Mouse (Mus musculus) embryonic facial prominence, embryonic 10.5 days (tissue): ENCODE results near the gene Gar1. TPM values are rescaled to one million over a fixed set of nuclear protein-coding genes. Genes with fewer than 3 reads are reported as not detected.

Experiments used
- DNase-seq: peaks from one replicate; pipeline ENCODE4 v3.0.0-alpha.2; 2017; ENCODE audit warnings: low spot score
- H3K27ac ChIP-seq: fragments of 300-500 bp; sonication (generic); replicated peaks from 2 replicates; pipeline ENCODE4 v1.5.1; 2016; ENCODE audit warnings: mild to moderate bottlenecking
- H3K27me3 ChIP-seq: fragments of 300-500 bp; sonication (generic); replicated peaks from 2 replicates; pipeline ENCODE4 v1.6.1; 2016; ENCODE audit warnings: low read depth, mild to moderate bottlenecking; ENCODE audit not compliant: poor library complexity, severe bottlenecking
- H3K36me3 ChIP-seq: fragments of 300-500 bp; sonication (generic); replicated peaks from 2 replicates; pipeline ENCODE4 v1.6.1; 2016; ENCODE audit warnings: mild to moderate bottlenecking, moderate library complexity
- H3K4me1 ChIP-seq: fragments of 300-500 bp; sonication (generic); 2 replicates; pipeline ENCODE4 v1.6.1; 2016
- H3K4me3 ChIP-seq: fragments of 300-500 bp; sonication (generic); 2 replicates; pipeline ENCODE4 v1.5.1; 2016; ENCODE audit warnings: mild to moderate bottlenecking, moderate library complexity
- H3K9me3 ChIP-seq: fragments of 300-500 bp; sonication (generic); 2 replicates; pipeline ENCODE4 v1.6.1; 2016; ENCODE audit warnings: mild to moderate bottlenecking
- WGBS: fragments of 180-500 bp; shearing (Covaris S2); methylation state at CpG from one replicate; pipeline ENCODE4 v1.1.7; 2016; 5-methylcytosine and 5-hydroxymethylcytosine counted together
- polyA plus RNA-seq: library from polyadenylated mRNA; unstranded; fragments of >200 nt; fragmentation: Nextera tagmentation; extraction: Ambion mirVana; gene quantifications from 2 replicates; pipeline ENCODE4 v1.2.1, GENCODE M21; 2016

Gar1 gene
- polyA plus RNA-seq, 1 experiment from 2014 or later = 109 TPM

DNA sequence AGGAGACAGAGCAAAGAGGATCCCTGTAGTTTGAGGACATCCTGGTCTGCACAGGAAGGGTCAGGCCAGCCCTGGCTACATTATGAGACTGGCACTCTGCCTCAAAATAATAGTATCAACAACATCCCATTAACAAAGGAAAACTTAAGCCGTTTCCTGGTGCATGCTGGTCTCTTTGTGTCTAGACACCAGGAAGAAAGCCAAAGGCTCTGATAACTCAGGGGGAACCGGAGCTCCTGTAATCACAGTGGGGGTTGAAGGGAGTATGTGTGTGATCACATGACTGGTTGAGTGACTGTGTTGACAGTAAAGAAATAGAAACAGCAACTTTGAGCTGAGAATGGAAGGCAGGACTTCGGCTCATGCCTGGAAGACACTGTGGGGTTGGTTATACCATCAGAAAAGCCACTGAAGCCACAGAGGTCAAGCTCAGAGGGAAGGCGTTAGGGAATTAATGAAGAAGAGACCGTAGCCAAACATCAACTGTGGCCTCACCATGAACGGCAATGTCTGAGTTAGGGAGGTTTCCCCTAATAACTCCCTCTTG, 4.3 kb upstream of the Gar1 start, which contains the start of gene Cfi:
Gene Cfi (plus strand): TSS at position 497 of the 547 bp plus-strand sequence.
- 72% methylated on average over 6 of the region's 6 CpGs for WGBS
- Histone ChIP-seq H3K4me1 (peaks cover 5% of the 10 kb centered on the region; the same call in 1 of the 2 replicates), H3K27ac (no peak within 1 kb of the TSS), H3K36me3 (no peaks in the 10 kb centered on the region), H3K4me3 (no peak within 1 kb of the TSS; the same call in 1 of the 2 replicates), H3K9me3 (no peaks in the 10 kb centered on the region), H3K27me3 (no peaks in the 10 kb centered on the region)
- no peak for DNase-seq

DNA sequence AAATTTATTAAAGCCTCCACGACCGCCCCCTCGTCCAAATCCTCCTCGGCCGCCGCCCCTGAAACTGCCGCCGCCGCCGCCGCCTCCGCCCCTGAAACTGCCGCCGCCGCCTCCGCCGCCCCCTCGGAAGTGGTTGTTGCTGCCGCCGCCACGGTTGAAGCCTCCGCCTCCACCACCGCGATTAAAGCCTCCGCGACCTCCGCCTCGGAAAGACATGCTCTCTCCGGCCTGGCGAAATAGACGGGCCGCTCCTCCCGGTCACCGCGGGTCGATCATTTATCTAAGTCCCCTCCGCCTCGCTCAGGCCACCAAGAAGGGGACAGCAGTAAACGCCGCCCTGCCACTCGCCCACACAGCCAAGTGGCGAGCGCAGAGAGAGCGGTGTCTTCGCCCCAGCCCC, 570 bp downstream of the Gar1 start:
- Histone ChIP-seq H3K4me3 (peak overlapping the region; percentile 91), H3K27ac (peak overlapping the region; percentile 96), H3K27me3 (no peaks in the 10 kb centered on the region), H3K36me3 (peaks cover 39% of the 10 kb centered on the region), H3K4me1 (peaks cover 12% of the 10 kb centered on the region), H3K9me3 (no peaks in the 10 kb centered on the region)
- no peak for DNase-seq
- WGBS = under 1% methylated on average over 45 of the region's 45 CpGs

GRCm38 (mm10) chr3:129827691-129828090, 3.5 kb downstream of the Gar1 start:
- H3K4me1 ChIP-seq = peaks cover 12% of the 10 kb centered on the region
- H3K9me3 ChIP-seq = no peaks in the 10 kb centered on the region
- 94% methylated on average over 5 of the region's 5 CpGs for WGBS
- no peak overlapping the region for H3K4me3 ChIP-seq
- H3K27ac ChIP-seq = no peak overlapping the region
- peaks cover 68% of the 10 kb centered on the region for H3K36me3 ChIP-seq
- DNase-seq = no peak
- no peaks in the 10 kb centered on the region for H3K27me3 ChIP-seq

GRCm38 (mm10) chr3:129826691-129827090, 4.5 kb downstream of the Gar1 start:
- no peak for DNase-seq
- Histone ChIP-seq H3K27me3 (no peaks in the 10 kb centered on the region), H3K27ac (no peak overlapping the region), H3K9me3 (no peaks in the 10 kb centered on the region), H3K4me1 (peaks cover 14% of the 10 kb centered on the region), H3K4me3 (no peak overlapping the region), H3K36me3 (peaks cover 73% of the 10 kb centered on the region)
- WGBS = 91% methylated on average over 10 of the region's 10 CpGs

GRCm38 (mm10) chr3:129824891-129825290, 6.3 kb downstream of the Gar1 start:
- H3K36me3 ChIP-seq = peaks cover 73% of the 10 kb centered on the region
- WGBS = 94% methylated on average over 10 of the region's 10 CpGs

GRCm38 (mm10) chr3:129824146-129824545, 7.0 kb downstream of the Gar1 start:
- H3K36me3 ChIP-seq = peaks cover 68% of the 10 kb centered on the region
- 97% methylated on average over 4 of the region's 4 CpGs for WGBS
- peaks cover 3% of the 10 kb centered on the region; the same call in 1 of the 2 replicates for H3K4me1 ChIP-seq
- no peak overlapping the region for H3K4me3 ChIP-seq
- no peaks in the 10 kb centered on the region for H3K9me3 ChIP-seq
- DNase-seq = no peak
- no peaks in the 10 kb centered on the region for H3K27me3 ChIP-seq
- no peak overlapping the region for H3K27ac ChIP-seq

More at GRCm38 (mm10) chr3:129824891-129825290, 6.3 kb downstream of the Gar1 start:
- Histone ChIP-seq H3K9me3 (no peaks in the 10 kb centered on the region), H3K4me1 (peaks cover 10% of the 10 kb centered on the region), H3K27ac (no peak overlapping the region), H3K4me3 (no peak overlapping the region), H3K27me3 (no peaks in the 10 kb centered on the region)
- no peak for DNase-seq

DNA sequence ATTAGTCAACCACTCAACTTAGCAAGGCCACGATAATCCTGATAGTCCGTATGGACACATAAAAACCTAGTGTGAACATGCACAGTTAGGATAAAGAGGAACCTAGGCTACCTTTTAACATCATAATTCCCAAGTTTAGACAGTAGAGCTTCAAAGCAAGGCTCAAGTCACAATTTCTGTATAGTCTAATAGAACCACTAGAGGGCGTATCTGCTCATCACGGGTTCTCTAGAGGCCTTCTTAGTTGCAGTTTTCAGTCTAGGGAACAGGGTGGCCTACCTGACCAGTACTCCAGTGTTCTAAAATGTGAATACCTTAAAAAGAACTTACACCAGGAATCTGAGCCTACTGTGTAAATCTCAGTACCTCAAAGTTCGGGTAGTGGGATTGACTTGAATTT, 7.9 kb downstream of the Gar1 start:
- no peak for DNase-seq
- Histone ChIP-seq H3K4me1 (peaks cover 3% of the 10 kb centered on the region; the same call in 1 of the 2 replicates), H3K27ac (no peak overlapping the region), H3K9me3 (no peaks in the 10 kb centered on the region), H3K27me3 (no peaks in the 10 kb centered on the region), H3K36me3 (peaks cover 63% of the 10 kb centered on the region), H3K4me3 (no peak overlapping the region)
- 60% methylated on average over 5 of the region's 5 CpGs for WGBS

DNA sequence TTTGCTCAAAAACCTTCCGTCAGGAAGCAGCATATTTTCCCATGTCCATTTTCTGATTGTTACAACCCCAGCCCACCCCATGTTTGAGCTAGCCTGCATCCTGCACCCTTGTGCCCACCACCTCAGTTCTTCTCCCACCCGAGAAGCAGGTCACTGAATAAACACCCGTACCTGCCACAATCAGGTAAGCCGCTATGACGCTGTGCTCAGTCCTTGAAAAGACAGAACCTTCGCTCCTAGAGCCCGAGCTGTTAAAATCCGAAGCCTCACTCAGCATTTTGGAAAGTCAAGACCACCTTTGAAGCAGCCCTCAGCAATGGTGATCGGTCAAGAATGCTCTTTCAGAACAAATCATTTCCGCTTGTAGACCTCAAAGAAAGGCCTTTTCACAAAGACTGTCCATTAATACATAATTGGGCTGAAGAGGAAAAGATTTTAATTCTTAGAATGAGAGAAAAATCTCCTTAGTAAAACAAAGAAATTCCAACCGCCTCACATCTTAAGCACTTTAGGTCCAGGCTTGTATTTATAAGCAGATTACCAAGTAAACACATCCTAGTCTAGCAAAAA, 8.9 kb downstream of the Gar1 start, which contains the start of gene Rrh:
Gene Rrh (minus strand): TSS at position 382 of the 570 bp plus-strand sequence.
- Histone ChIP-seq H3K9me3 (no peaks in the 10 kb centered on the region), H3K27ac (no peak within 1 kb of the TSS), H3K4me3 (no peak within 1 kb of the TSS), H3K4me1 (peaks cover 3% of the 10 kb centered on the region; the same call in 1 of the 2 replicates), H3K27me3 (no peaks in the 10 kb centered on the region), H3K36me3 (peaks cover 56% of the 10 kb centered on the region)
- no peak for DNase-seq
- WGBS = 72% methylated on average over 11 of the region's 11 CpGs

GRCm38 (mm10) chr3:129821736-129822135, 9.5 kb downstream of the Gar1 start:
- no peak overlapping the region for H3K27ac ChIP-seq
- H3K27me3 ChIP-seq = no peaks in the 10 kb centered on the region
- H3K9me3 ChIP-seq = no peaks in the 10 kb centered on the region
- H3K4me1 ChIP-seq = peaks cover 3% of the 10 kb centered on the region; the same call in 1 of the 2 replicates
- no peak overlapping the region for H3K4me3 ChIP-seq
- WGBS = 78% methylated on average over 8 of the region's 8 CpGs
- peaks cover 52% of the 10 kb centered on the region for H3K36me3 ChIP-seq
- DNase-seq = no peak

- H3K4me1 ChIP-seq = peaks cover 3% of the 10 kb centered on the region; the same call in 1 of the 2 replicates
- H3K36me3 ChIP-seq = peaks cover 43% of the 10 kb centered on the region
- no peaks in the 10 kb centered on the region for H3K9me3 ChIP-seq
- DNase-seq = peak; percentile 21
- H3K27ac ChIP-seq = 0 out of 2 replicates have a peak overlapping the region, but pooled peaks have one; percentile 6
- no peaks in the 10 kb centered on the region for H3K27me3 ChIP-seq
- H3K4me3 ChIP-seq = no peak overlapping the region
- 41% methylated on average over 9 of the region's 9 CpGs for WGBS
These were observed 10.3 kb downstream of the Gar1 start for GRCm38 (mm10) chr3:129820847-129821246.

DNA sequence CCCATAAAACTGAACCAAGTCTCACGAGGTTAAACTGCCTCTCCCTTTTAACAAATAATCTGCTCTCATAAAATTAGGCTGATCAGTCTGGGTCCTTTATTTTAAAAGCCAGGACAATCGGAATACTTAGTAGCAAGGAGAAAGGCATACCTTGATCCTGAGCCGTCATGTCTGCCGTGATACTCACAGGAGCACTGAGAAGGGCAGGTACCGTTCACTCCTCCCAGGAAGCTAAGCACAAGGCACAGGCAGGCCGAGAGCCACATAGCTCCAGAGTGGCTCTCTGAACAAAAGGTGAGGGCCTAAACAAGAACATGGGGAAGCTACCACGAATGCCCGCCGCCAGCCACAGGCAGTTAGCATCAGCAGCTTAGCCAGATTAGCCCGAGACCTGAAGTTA, 27.4 kb downstream of the Gar1 start, which contains the start of gene Lrit3:
Gene Lrit3 (minus strand): TSS at position 266 of the 400 bp plus-strand sequence.
- 79% methylated on average over 10 of the region's 10 CpGs for WGBS
- no peaks in the 10 kb centered on the region for H3K27me3 ChIP-seq
- DNase-seq = no peak
- no peaks in the 10 kb centered on the region for H3K9me3 ChIP-seq
- no peaks in the 10 kb centered on the region for H3K36me3 ChIP-seq
- no peaks in the 10 kb centered on the region for H3K4me1 ChIP-seq
- H3K27ac ChIP-seq = no peak within 1 kb of the TSS
- H3K4me3 ChIP-seq = no peak within 1 kb of the TSS

GRCm38 (mm10) chr3:129799011-129799410, 32.2 kb downstream of the Gar1 start:
- DNase-seq = no peak
- Histone ChIP-seq H3K4me3 (no peak overlapping the region), H3K36me3 (no peaks in the 10 kb centered on the region), H3K9me3 (no peaks in the 10 kb centered on the region), H3K4me1 (no peaks in the 10 kb centered on the region), H3K27me3 (no peaks in the 10 kb centered on the region), H3K27ac (no peak overlapping the region)
- 76% methylated on average over 2 of the region's 2 CpGs for WGBS

GRCm38 (mm10) chr3:129798551-129798950, 32.6 kb downstream of the Gar1 start:
- Histone ChIP-seq H3K9me3 (no peaks in the 10 kb centered on the region), H3K27me3 (no peaks in the 10 kb centered on the region), H3K27ac (no peak overlapping the region), H3K4me3 (no peak overlapping the region), H3K36me3 (no peaks in the 10 kb centered on the region), H3K4me1 (no peaks in the 10 kb centered on the region)
- no peak for DNase-seq
- WGBS = 88% methylated on average over 11 of the region's 11 CpGs
